Mouse (Mus musculus) limb, embryonic 14.5 days (tissue): ENCODE results near the gene Psmc6. TPM values are rescaled to one million over a fixed set of nuclear protein-coding genes. Genes with fewer than 3 reads are reported as not detected.

ENCODE experiments used
- ATAC-seq: fragments of 200-750 bp; cut with Nextera tagmentation; 2 replicates; pipeline ENCODE4 v1.8.0; 2017; ENCODE audit warnings: low read depth, moderate number of reproducible peaks, moderate TSS enrichment; ENCODE audit not compliant: low FRiP score
- DNase-seq: peaks from one replicate; pipeline ENCODE4 v3.0.0-alpha.2; 2015; ENCODE audit warnings: low spot score
- H3K27ac ChIP-seq: fragments of 300-500 bp; sonication (generic); replicated peaks from 2 replicates; pipeline ENCODE4 v1.5.1; 2014; ENCODE audit warnings: low read depth, mild to moderate bottlenecking, low read length, moderate library complexity, mixed read lengths
- H3K27me3 ChIP-seq: fragments of 300-500 bp; sonication (generic); 2 replicates; pipeline ENCODE4 v1.6.1; 2014; ENCODE audit warnings: low read length, mixed read lengths; ENCODE audit not compliant: control insufficient read depth, insufficient read depth
- H3K36me3 ChIP-seq: fragments of 300-500 bp; sonication (generic); 2 replicates; pipeline ENCODE4 v1.6.1; 2014; ENCODE audit warnings: mild to moderate bottlenecking, low read length, moderate library complexity, mixed read lengths; ENCODE audit not compliant: control insufficient read depth, insufficient read depth
- H3K4me1 ChIP-seq: fragments of 300-500 bp; sonication (generic); 2 replicates; pipeline ENCODE4 v1.6.1; 2014; ENCODE audit warnings: antibody characterized with exemption, low read length, mixed read lengths; ENCODE audit not compliant: control insufficient read depth, insufficient read depth
- H3K4me2 ChIP-seq: fragments of 300-500 bp; sonication (generic); replicated peaks from 2 replicates; pipeline ENCODE4 v1.6.1; 2014; ENCODE audit warnings: low read depth, mild to moderate bottlenecking, low read length, moderate library complexity; ENCODE audit not compliant: severe bottlenecking
- H3K4me3 ChIP-seq: fragments of 300-500 bp; sonication (generic); replicated peaks from 2 replicates; pipeline ENCODE4 v1.5.1; 2014; ENCODE audit warnings: low read length
- H3K9ac ChIP-seq: fragments of 300-500 bp; sonication (generic); 2 replicates; pipeline ENCODE4 v1.6.1; 2014; ENCODE audit warnings: mild to moderate bottlenecking, low read depth, low read length, moderate library complexity; ENCODE audit not compliant: severe bottlenecking
- H3K9me3 ChIP-seq: fragments of 300-500 bp; sonication (generic); 2 replicates; pipeline ENCODE4 v1.6.1; 2016; ENCODE audit warnings: low read length; ENCODE audit not compliant: control insufficient read depth
- POLR2A ChIP-seq: fragments of 200-500 bp; IDR thresholded peaks from 2 replicates; pipeline ENCODE4 v1.8.0; 2012; ENCODE audit warnings: inconsistent platforms, mild to moderate bottlenecking, moderate library complexity, borderline replicate concordance; ENCODE audit not compliant: insufficient read depth, insufficient read length; ENCODE audit errors: extremely low read depth
- WGBS: fragments of 180-500 bp; shearing (Covaris S2); extraction: QIAGEN DNeasy Blood & Tissue Kit; methylation state at CpG from one replicate; pipeline ENCODE4 v1.1.7; 2014; 5-methylcytosine and 5-hydroxymethylcytosine counted together
- polyA plus RNA-seq, 2 experiments: library from polyadenylated mRNA; depleted of rRNA in 1 of 2; stranded (reverse) in 1 of 2; unstranded in 1 of 2; fragments of >200 nt; fragmentation: Nextera tagmentation in 1 of 2; extraction: Ambion mirVana in 1 of 2; gene quantifications; 2 replicates each; pipeline versions ENCODE4 v1.2.1 to v1.2.3; 2012 to 2014

The Psmc6 gene
- polyA plus RNA-seq, 2 experiments: 124 to 147 TPM

GRCm38 (mm10) chr14:45317921-45318411, 11.6 kb upstream of the Psmc6 start:
- Histone ChIP-seq H3K4me2 (peak overlapping the region; percentile 67), H3K9ac (peak overlapping the region; percentile 91), H3K9me3 (no peaks in the 10 kb centered on the region), H3K4me3 (peak overlapping the region; percentile 83), H3K4me1 (peaks cover 6% of the 10 kb centered on the region; the same call in 1 of the 2 replicates), H3K27ac (peak overlapping the region; percentile 83), H3K36me3 (no peaks in the 10 kb centered on the region), H3K27me3 (no peaks in the 10 kb centered on the region)
- peak; percentile 6 for DNase-seq
- no peak; the same call in none of the 2 replicates for ATAC-seq
- TF ChIP-seq POLR2A: no peak
- WGBS: under 1% methylated on average over 33 of the region's 38 CpGs

GRCm38 (mm10) chr14:45318426-45319236, 11.0 kb upstream of the Psmc6 start, which contains the start of gene Ero1l:
Gene Ero1l, minus strand, starts transcription at chr14:45318771.
- H3K27me3 ChIP-seq: no peaks in the 10 kb centered on the region

GRCm38 (mm10) chr14:45319237-45319610, 10.4 kb upstream of the Psmc6 start:
- ATAC-seq (no peak), DNase-seq (no peak)
- peak overlapping the region; percentile 67; the same call in 1 of the 2 replicates for H3K4me2 ChIP-seq
- no peak for TF ChIP-seq POLR2A
- H3K36me3 ChIP-seq: no peaks in the 10 kb centered on the region
- peaks cover 6% of the 10 kb centered on the region; the same call in 1 of the 2 replicates for H3K4me1 ChIP-seq
- H3K9ac ChIP-seq: no peak overlapping the region
- H3K4me3 ChIP-seq: no peak overlapping the region
- H3K27me3 ChIP-seq: no peaks in the 10 kb centered on the region
- 63% methylated on average over 3 of the region's 3 CpGs for WGBS
- no peaks in the 10 kb centered on the region for H3K9me3 ChIP-seq
- no peak overlapping the region for H3K27ac ChIP-seq

More at GRCm38 (mm10) chr14:45318426-45319236, 11.0 kb upstream of the Psmc6 start, which contains the start of gene Ero1l:
- no peaks in the 10 kb centered on the region for H3K9me3 ChIP-seq
- H3K36me3 ChIP-seq: no peaks in the 10 kb centered on the region
- peak within 1 kb of the TSS; percentile 91 for H3K9ac ChIP-seq
- peaks cover 6% of the 10 kb centered on the region; the same call in 1 of the 2 replicates for H3K4me1 ChIP-seq
- peak; percentile 97 for ATAC-seq
- H3K4me3 ChIP-seq: peak within 1 kb of the TSS; percentile 83
- peak; percentile 73 for DNase-seq
- peak within 1 kb of the TSS; percentile 67 for H3K4me2 ChIP-seq
- peak; percentile 73; the same call in 1 of the 2 replicates for TF ChIP-seq POLR2A
- 3% methylated on average over 38 of the region's 74 CpGs for WGBS
- H3K27ac ChIP-seq: peak within 1 kb of the TSS; percentile 83

DNA sequence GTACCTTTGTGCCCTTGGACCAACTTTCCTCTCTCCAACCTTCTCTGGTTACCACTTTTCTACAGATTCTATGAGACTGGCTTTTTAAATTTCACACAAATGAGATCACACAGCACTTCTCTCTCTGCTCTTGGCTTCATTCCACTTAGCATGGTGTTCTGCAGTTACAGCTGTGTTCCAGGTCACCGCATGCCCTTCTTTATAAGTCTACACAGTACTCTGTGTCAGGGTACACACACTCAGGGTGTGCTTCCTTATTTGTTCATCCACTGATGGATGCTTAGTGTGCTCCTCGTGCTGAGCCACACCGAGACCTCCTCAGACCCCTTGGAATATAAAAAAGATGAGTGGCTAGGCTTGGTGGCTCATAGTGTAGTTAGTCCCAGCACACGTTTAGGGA, 9.5 kb upstream of the Psmc6 start:
- H3K27me3 ChIP-seq: no peaks in the 10 kb centered on the region
- peaks cover 6% of the 10 kb centered on the region; the same call in 1 of the 2 replicates for H3K4me1 ChIP-seq
- no peak for DNase-seq
- no peak for ATAC-seq
- no peaks in the 10 kb centered on the region for H3K36me3 ChIP-seq
- H3K9ac ChIP-seq: no peak overlapping the region
- H3K9me3 ChIP-seq: no peaks in the 10 kb centered on the region
- no peak overlapping the region for H3K4me3 ChIP-seq
- H3K4me2 ChIP-seq: no peak overlapping the region
- TF ChIP-seq POLR2A: no peak
- WGBS: 85% methylated on average over 4 of the region's 4 CpGs
- H3K27ac ChIP-seq: no peak overlapping the region

GRCm38 (mm10) chr14:45321067-45321466, 8.5 kb upstream of the Psmc6 start:
- Histone ChIP-seq H3K4me2 (no peak overlapping the region), H3K4me1 (peaks cover 6% of the 10 kb centered on the region; the same call in 1 of the 2 replicates), H3K9me3 (no peaks in the 10 kb centered on the region), H3K27ac (no peak overlapping the region), H3K36me3 (no peaks in the 10 kb centered on the region), H3K9ac (no peak overlapping the region), H3K4me3 (no peak overlapping the region), H3K27me3 (no peaks in the 10 kb centered on the region)
- no peak for TF ChIP-seq POLR2A
- DNase-seq (no peak), ATAC-seq (no peak)
- 79% methylated on average over 3 of the region's 3 CpGs for WGBS
